Mouse (Mus musculus) CH12.LX (cell line): ENCODE data around the gene Ifng.

Source experiments
- CHD2 ChIP-seq: IDR thresholded peaks from 2 replicates; pipeline ENCODE4 v1.6.1; 2011; ENCODE audit warnings: low read length, improper control_type of control experiment
- CTCF ChIP-seq, 2 experiments: IDR thresholded peaks in 1 of 2; conservative IDR thresholded peaks in 1 of 2; 2 replicates each; pipeline ENCODE4 v1.5.1; 2011 to 2012; ENCODE audit warnings: low read depth in 2 of 2, low read length in 2 of 2, improper control_type of control experiment in 1 of 2, inconsistent platforms in 1 of 2, mild to moderate bottlenecking in 1 of 2, moderate library complexity in 1 of 2
- E2F4 ChIP-seq: IDR thresholded peaks from 2 replicates; pipeline ENCODE4 v1.6.1; 2011; ENCODE audit warnings: low read depth, low read length, improper control_type of control experiment; ENCODE audit not compliant: insufficient replicate concordance
- EP300 ChIP-seq: IDR thresholded peaks from 2 replicates; pipeline ENCODE4 v1.6.1; 2011; ENCODE audit warnings: low read length, improper control_type of control experiment
- GABPA ChIP-seq: IDR thresholded peaks from 2 replicates; pipeline ENCODE4 v1.6.1; 2012; ENCODE audit warnings: low read depth, low read length, improper control_type of control experiment, inconsistent platforms; ENCODE audit not compliant: insufficient replicate concordance
- HCFC1 ChIP-seq: IDR thresholded peaks from 2 replicates; pipeline ENCODE4 v1.6.1; 2012; ENCODE audit warnings: low read depth, mild to moderate bottlenecking, inconsistent platforms, low read length, improper control_type of control experiment
- JUN ChIP-seq: IDR thresholded peaks from 2 replicates; pipeline ENCODE4 v1.6.1; 2011; ENCODE audit warnings: low read depth, mild to moderate bottlenecking, low read length, improper control_type of control experiment, moderate library complexity; ENCODE audit not compliant: insufficient read depth
- MAX ChIP-seq: IDR thresholded peaks from 2 replicates; pipeline ENCODE4 v1.6.1; 2011; ENCODE audit warnings: low read length, improper control_type of control experiment
- MEF2A ChIP-seq: IDR thresholded peaks from 2 replicates; pipeline ENCODE4 v1.6.1; 2014; ENCODE audit warnings: low read depth, mild to moderate bottlenecking, inconsistent platforms, low read length, improper control_type of control experiment, borderline replicate concordance
- NELFE ChIP-seq: IDR thresholded peaks from 2 replicates; pipeline ENCODE4 v1.6.1; 2011; ENCODE audit warnings: low read depth, low read length, improper control_type of control experiment
- NRF1 ChIP-seq: IDR thresholded peaks from 2 replicates; pipeline ENCODE4 v1.6.1; 2014; ENCODE audit warnings: low read depth, mild to moderate bottlenecking, inconsistent platforms, low read length, improper control_type of control experiment, moderate library complexity
- POLR2A ChIP-seq: IDR thresholded peaks from 2 replicates; pipeline ENCODE4 v1.6.1; 2011; ENCODE audit warnings: low read depth, mild to moderate bottlenecking, improper control_type of control experiment, low read length
- USF1 ChIP-seq: IDR thresholded peaks from 2 replicates; pipeline ENCODE4 v1.6.1; 2014; ENCODE audit warnings: low read depth, mild to moderate bottlenecking, inconsistent platforms, low read length, improper control_type of control experiment
- ZNF384 ChIP-seq: IDR thresholded peaks from 2 replicates; pipeline ENCODE4 v1.6.1; 2012; ENCODE audit warnings: low read depth, low read length, improper control_type of control experiment, inconsistent platforms

GRCm38 (mm10) chr10:118461126-118461767, 20.4 kb downstream of the Ifng start:
- TF ChIP-seq MEF2A: no peak
- TF ChIP-seq CTCF (conservative IDR thresholded peaks at IDR 0.05 in 1 of 2, IDR thresholded peaks at IDR 0.05 in 1 of 2; ENCODE audit: low read depth in 2 of 2, low read length in 2 of 2): no peak
- TF ChIP-seq GABPA: no peak
- TF ChIP-seq MAX: no peak
- no peak for TF ChIP-seq ZNF384
- TF ChIP-seq POLR2A: no peak
- TF ChIP-seq CHD2: no peak
- TF ChIP-seq EP300: no peak
- TF ChIP-seq E2F4: no peak
- TF ChIP-seq USF1: no peak
- no peak for TF ChIP-seq HCFC1
- no peak for TF ChIP-seq JUN
- no peak for TF ChIP-seq NRF1
- TF ChIP-seq NELFE: no peak
